Mouse (Mus musculus) inflammation-experienced regulatory T-cells, adult 6 months (primary cell): ENCODE results near the gene Tiam2. TPM values are rescaled to one million over a fixed set of nuclear protein-coding genes. Genes with fewer than 3 reads are reported as not detected.

Source experiments
- ATAC-seq: one replicate; pipeline ENCODE4 v1.8.0; 2017
- polyA plus RNA-seq, 3 experiments: library from polyadenylated mRNA; unstranded; fragments of 100-300 nt; shearing (Covaris generic); gene quantifications; one replicate each; pipeline ENCODE4 v1.2.1; 2017

The Tiam2 gene
- polyA plus RNA-seq, 3 experiments from 2014 or later = 1.3 to 2.1 (median 1.6) TPM

- no peak for ATAC-seq
Observed at GRCm38 (mm10) chr17:3500076-3500475, 173.7 kb downstream of the Tiam2 start.

GRCm38 (mm10) chr17:3500936-3501335, 174.6 kb downstream of the Tiam2 start:
- ATAC-seq = no peak

- no peak for ATAC-seq
Observed at GRCm38 (mm10) chr17:3505711-3506110, 179.3 kb downstream of the Tiam2 start.

GRCm38 (mm10) chr17:3506508-3506907, 180.1 kb downstream of the Tiam2 start:
- ATAC-seq = no peak

- peak; percentile 43 for ATAC-seq
Observed at GRCm38 (mm10) chr17:3509841-3510240, 183.5 kb downstream of the Tiam2 start.

- ATAC-seq = no peak
Observed at GRCm38 (mm10) chr17:3514316-3514715, 187.9 kb downstream of the Tiam2 start.

GRCm38 (mm10) chr17:3515851-3516250, 189.5 kb downstream of the Tiam2 start:
- ATAC-seq = no peak

GRCm38 (mm10) chr17:3516406-3516805, 190.0 kb downstream of the Tiam2 start:
- no peak for ATAC-seq

- ATAC-seq = no peak
Observed at GRCm38 (mm10) chr17:3520344-3520743, 194.0 kb downstream of the Tiam2 start.

- no peak for ATAC-seq
Observed at GRCm38 (mm10) chr17:3527841-3528471, 201.6 kb downstream of the Tiam2 start.

- ATAC-seq = no peak
Observed at GRCm38 (mm10) chr17:3529523-3529922, 203.2 kb downstream of the Tiam2 start.

GRCm38 (mm10) chr17:3530549-3530948, 204.2 kb downstream of the Tiam2 start:
- ATAC-seq = no peak

- ATAC-seq = no peak
Observed at GRCm38 (mm10) chr17:3531641-3532040, 205.3 kb downstream of the Tiam2 start.

- no peak for ATAC-seq
Observed at GRCm38 (mm10) chr17:3532254-3532653, 205.9 kb downstream of the Tiam2 start, which contains the start of gene Cldn20. Cldn20 (plus strand) TSS chr17:3532554.

GRCm38 (mm10) chr17:3533425-3533824, 207.1 kb downstream of the Tiam2 start:
- ATAC-seq = peak; percentile 63

GRCm38 (mm10) chr17:3540304-3540703, 213.9 kb downstream of the Tiam2 start:
- ATAC-seq = no peak

- no peak for ATAC-seq
Observed at GRCm38 (mm10) chr17:3541033-3541432, 214.7 kb downstream of the Tiam2 start.

GRCm38 (mm10) chr17:3547725-3548124, 221.4 kb downstream of the Tiam2 start:
- no peak for ATAC-seq

- ATAC-seq = no peak
Observed at GRCm38 (mm10) chr17:3556251-3556650, 229.9 kb downstream of the Tiam2 start.

- ATAC-seq = peak; percentile 96
Observed at GRCm38 (mm10) chr17:3557331-3558311, 231.2 kb downstream of the Tiam2 start, which contains the start of gene Tfb1m. Tfb1m (minus strand) TSS chr17:3557781.

- ATAC-seq = no peak
Observed at GRCm38 (mm10) chr17:3558356-3558870, 232.0 kb downstream of the Tiam2 start.

- no peak for ATAC-seq
Observed at GRCm38 (mm10) chr17:3560534-3560933, 234.2 kb downstream of the Tiam2 start.

GRCm38 (mm10) chr17:3562405-3562804, 236.0 kb downstream of the Tiam2 start:
- ATAC-seq = no peak
